Mouse (Mus musculus) layer of hippocampus, adult 2 months (tissue): ENCODE data around the gene Vwa7. TPM values are rescaled to one million over a fixed set of nuclear protein-coding genes. Genes with fewer than 3 reads are reported as not detected.
A peak's percentile ranks its signal among the peaks of the same experiment; 100 is the strongest.
"Not testable (repeated sequence)": the region's sequence is repeated elsewhere in the genome, so short reads cannot be mapped to it uniquely, and the experiment has no call there.

Source experiments
- DNase-seq, 2 experiments: peaks; one replicate each; pipeline ENCODE4 v3.0.0; 2022; ENCODE audit warnings: low spot score in 2 of 2
- H3K27ac ChIP-seq: fragments of 200-600 bp; 2 replicates; pipeline ENCODE4 v1.8.1; 2022
- H3K4me3 ChIP-seq: fragments of 200-600 bp; 2 replicates; pipeline ENCODE4 v1.8.1; 2022; ENCODE audit warnings: mild to moderate bottlenecking
- CTCF ChIP-seq: fragments of 200-600 bp; conservative IDR thresholded peaks from 2 replicates; pipeline ENCODE4 v1.8.1; 2022; ENCODE audit warnings: antibody characterized with exemption, mild to moderate bottlenecking, moderate library complexity
- total RNA-seq, 2 experiments: library from RNA; stranded (reverse); gene quantifications; 2 replicates each; pipeline ENCODE4 v1.2.3; 2021

Gene Vwa7
- total RNA-seq, 2 experiments from 2014 or later: 0.20 to 0.26 TPM

GRCm38 (mm10) chr17:35029691-35030532 is 13.5 kb downstream of the Vwa7 start:
- DNase-seq: no peak
- peak; percentile 73 for TF ChIP-seq CTCF
- H3K27ac ChIP-seq: no peak overlapping the region
- no peak overlapping the region for H3K4me3 ChIP-seq

- Histone ChIP-seq H3K27ac (no peak overlapping the region), H3K4me3 (no peak overlapping the region)
- no peak for TF ChIP-seq CTCF
- no peak for DNase-seq
Measured at GRCm38 (mm10) chr17:35031272-35031671, 14.9 kb downstream of the Vwa7 start.

- Histone ChIP-seq H3K4me3 (no peak overlapping the region), H3K27ac (no peak overlapping the region)
- TF ChIP-seq CTCF: no peak
- DNase-seq: no peak
Measured at GRCm38 (mm10) chr17:35031880-35032279, 15.5 kb downstream of the Vwa7 start.

- Histone ChIP-seq H3K4me3 (no peak overlapping the region), H3K27ac (no peak overlapping the region)
- TF ChIP-seq CTCF: no peak
- no peak for DNase-seq
Measured at GRCm38 (mm10) chr17:35032323-35032870, 16.0 kb downstream of the Vwa7 start.

- not testable (repeated sequence) for H3K4me3 ChIP-seq, DNase-seq, H3K27ac ChIP-seq
Measured at GRCm38 (mm10) chr17:35033703-35034102, 17.3 kb downstream of the Vwa7 start.

- no peak for DNase-seq
- no peak overlapping the region for H3K27ac ChIP-seq
- no peak for TF ChIP-seq CTCF
- H3K4me3 ChIP-seq: no peak overlapping the region
Measured at GRCm38 (mm10) chr17:35034896-35035295, 18.5 kb downstream of the Vwa7 start.

GRCm38 (mm10) chr17:35039121-35039873 is 22.9 kb downstream of the Vwa7 start:
- TF ChIP-seq CTCF: no peak
- DNase-seq: peak in 1 of 2 experiments; percentile 73
- peak overlapping the region; percentile 72; the same call in 1 of the 2 replicates for H3K27ac ChIP-seq

GRCm38 (mm10) chr17:35043794-35044193 is 27.4 kb downstream of the Vwa7 start:
- TF ChIP-seq CTCF: no peak
- DNase-seq: no peak
- no peak overlapping the region for H3K27ac ChIP-seq
- no peak overlapping the region for H3K4me3 ChIP-seq

More at GRCm38 (mm10) chr17:35039121-35039873, 22.9 kb downstream of the Vwa7 start:
- H3K4me3 ChIP-seq: no peak overlapping the region

- Histone ChIP-seq H3K27ac (no peak overlapping the region), H3K4me3 (no peak overlapping the region)
- TF ChIP-seq CTCF: no peak
- no peak for DNase-seq
Measured at GRCm38 (mm10) chr17:35044904-35045806, 28.8 kb downstream of the Vwa7 start.

GRCm38 (mm10) chr17:35045807-35046680 is 29.7 kb downstream of the Vwa7 start:
- 0 out of 2 replicates have a peak overlapping the region, but pooled peaks have one; percentile 53 for H3K27ac ChIP-seq
- no peak for DNase-seq
- H3K4me3 ChIP-seq: peak overlapping the region; percentile 54
- no peak for TF ChIP-seq CTCF

- peak within 1 kb of the TSS; percentile 53; the same call in 1 of the 2 replicates for H3K27ac ChIP-seq
Measured at GRCm38 (mm10) chr17:35046681-35047455, 30.5 kb downstream of the Vwa7 start, which contains the start of gene Msh5. Gene Msh5 (minus strand): TSS chr17:35046745.

More at GRCm38 (mm10) chr17:35046681-35047455, 30.5 kb downstream of the Vwa7 start, which contains the start of gene Msh5:
- TF ChIP-seq CTCF: peak; percentile 19; the same call in 1 of the 2 replicates
- peak; percentile 88 to 94 for DNase-seq
- H3K4me3 ChIP-seq: peak within 1 kb of the TSS; percentile 54
